In the genomic region with DNA sequence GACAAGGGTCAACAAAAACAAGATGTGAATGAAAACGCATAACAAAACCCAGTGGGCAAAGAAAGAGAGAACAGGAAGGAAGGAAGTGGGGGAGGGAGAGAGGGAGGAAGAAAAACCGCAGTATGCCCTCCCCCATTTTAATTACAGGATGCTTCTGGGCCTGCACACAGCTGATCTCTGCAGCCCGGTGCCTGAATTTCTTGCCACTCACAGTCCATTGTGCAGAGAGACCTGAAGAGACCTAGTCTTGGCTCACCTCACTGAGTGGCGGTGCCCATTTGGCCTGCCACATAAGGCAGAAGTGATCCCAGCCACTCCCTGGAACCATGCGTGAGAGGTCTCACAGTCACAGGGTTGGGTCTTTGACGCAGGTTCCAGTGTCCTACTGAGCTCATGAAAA, we compare ENCODE assay signal across 17 mouse cellular contexts. TPM values are rescaled to one million over a fixed set of nuclear protein-coding genes. Genes with fewer than 3 reads are reported as not detected.
A peak's percentile ranks its signal among the peaks of the same experiment; 100 is the strongest.
DNase-seq lines count a peak whose midpoint lies in the region; ATAC-seq and TF ChIP-seq lines count a peak whose summit lies in the region.
"Had no signal": no experiment of that assay in that cellular context is flagged by ENCODE, and none has a peak within 500 bp of the region (broad histone marks: within the 10 kb centered on the region; RNA-seq: fewer than 3 reads in every experiment).

No protein-coding gene starts in this region.

- TF ChIP-seq RAD21 in CH12.LX (IDR thresholded peaks at IDR 0.05; ENCODE audit: low read depth, low read length), result no peak

- WGBS in kidney, embryonic 15.5 days, result 41% methylated on average over 6 of the region's 6 CpGs
- 39% methylated on average over 6 of the region's 6 CpGs for WGBS in hindbrain, embryonic 12.5 days

- H3K9me3 ChIP-seq in kidney, embryonic 15.5 days (replicated peaks), result no peaks in the 10 kb centered on the region
- H3K9me3 ChIP-seq in CH12.LX (replicated peaks; ENCODE audit: low read length), result no peaks in the 10 kb centered on the region
- no peaks in the 10 kb centered on the region for H3K9me3 ChIP-seq in hindbrain, embryonic 12.5 days (replicated peaks)
- H3K9me3 ChIP-seq: G1E; heart, embryonic 10.5 days; limb, embryonic 12.5 days had no signal

- 0 out of 2 replicates have a peak, but pooled peaks have one; percentile 54 for TF ChIP-seq EP300 in CH12.LX (IDR thresholded peaks at IDR 0.05; ENCODE audit: low read length)

- no peak for DNase-seq in kidney, adult 11 months
- DNase-seq in CH12.LX (ENCODE audit: extremely low read depth), result no peak
- peak; percentile 16 for DNase-seq in induced T-regulatory cell, adult 2 months (ENCODE audit: low read depth)
- peak; percentile 44 for DNase-seq in thymus, postnatal 0 days (ENCODE audit: low spot score)
- DNase-seq in gastrocnemius, postnatal 25 days, result no peak
- no peak for DNase-seq in retina, postnatal 1 day
- DNase-seq: adrenal gland, postnatal 14 days; cerebellum, adult 11-12 months; lung, postnatal 36 days had no signal

- no peak overlapping the region for H3K27ac ChIP-seq in kidney, embryonic 15.5 days
- H3K27ac ChIP-seq in CH12.LX (ENCODE audit: insufficient read depth, low read depth), result peak overlapping the region; percentile 51
- no peak overlapping the region for H3K27ac ChIP-seq in hindbrain, embryonic 12.5 days
- H3K27ac ChIP-seq: heart, embryonic 10.5 days; limb, embryonic 12.5 days had no signal

- peak; percentile 54; the same call in 1 of the 2 replicates for ATAC-seq in kidney, embryonic 15.5 days (replicated peaks; ENCODE audit: low FRiP score)
- ATAC-seq in hindbrain, embryonic 12.5 days (ENCODE audit: low FRiP score), result no peak
- ATAC-seq: forebrain, embryonic 14.5 days; hindbrain, embryonic 16.5 days had no signal

- H3K4me2 ChIP-seq in kidney, embryonic 15.5 days, result no peak overlapping the region
- H3K4me2 ChIP-seq in CH12.LX (ENCODE audit: insufficient read depth, low read depth, poor library complexity, severe bottlenecking), result peak overlapping the region; percentile 76
- no peak overlapping the region for H3K4me2 ChIP-seq in hindbrain, embryonic 12.5 days (replicated peaks)
- H3K4me2 ChIP-seq: limb, embryonic 12.5 days had no signal

- peaks cover 5% of the 10 kb centered on the region for H3K79me2 ChIP-seq in CH12.LX (replicated peaks; ENCODE audit: control insufficient read depth, extremely low read depth, insufficient read depth, poor library complexity, severe bottlenecking)

- dilution Hi-C loops in CH12.LX (cut with MboI; ENCODE audit: extremely low pct_ligation_motif_present, extremely low pct_unique_long_range_greater_than_20kb, low sequenced_read_pairs), result no loop called here

- peaks cover 21% of the 10 kb centered on the region for H3K4me1 ChIP-seq in kidney, embryonic 15.5 days
- peaks cover 26 to 71% of the 10 kb centered on the region in 2 experiments for H3K4me1 ChIP-seq in CH12.LX (ENCODE audit: control insufficient read depth in 1 of 2, insufficient read depth in 2 of 2)
- peaks cover 6% of the 10 kb centered on the region; the same call in 1 of the 2 replicates for H3K4me1 ChIP-seq in hindbrain, embryonic 12.5 days

- in situ Hi-C loops in CH12.LX (cut with MboI; ENCODE audit: low pct_ligation_motif_present, low pct_unique_long_range_greater_than_20kb, low sequenced_read_pairs), result no loop called here

- H3K27me3 ChIP-seq in kidney, embryonic 15.5 days, result no peaks in the 10 kb centered on the region
- H3K27me3 ChIP-seq in CH12.LX (replicated peaks), result no peaks in the 10 kb centered on the region
- H3K27me3 ChIP-seq in hindbrain, embryonic 12.5 days, result no peaks in the 10 kb centered on the region
- H3K27me3 ChIP-seq: limb, embryonic 12.5 days had no signal

- no peak overlapping the region for H3K9ac ChIP-seq in kidney, embryonic 15.5 days
- no peak overlapping the region for H3K9ac ChIP-seq in CH12.LX (ENCODE audit: insufficient read depth, low read depth)
- H3K9ac ChIP-seq in hindbrain, embryonic 12.5 days, result no peak overlapping the region
- H3K9ac ChIP-seq: limb, embryonic 12.5 days had no signal

- H3K36me3 ChIP-seq in kidney, embryonic 15.5 days, result no peaks in the 10 kb centered on the region
- peaks cover 0 to 13% of the 10 kb centered on the region in 2 experiments for H3K36me3 ChIP-seq in CH12.LX (replicated peaks in 1 of 2; ENCODE audit: control insufficient read depth in 1 of 2, insufficient read depth in 1 of 2, low read length in 1 of 2)
- no peaks in the 10 kb centered on the region for H3K36me3 ChIP-seq in hindbrain, embryonic 12.5 days
- H3K36me3 ChIP-seq: G1E; heart, embryonic 10.5 days; limb, embryonic 12.5 days had no signal

- TF ChIP-seq CTCF in CH12.LX (conservative IDR thresholded peaks at IDR 0.05 in 1 of 2, IDR thresholded peaks at IDR 0.05 in 1 of 2; ENCODE audit: low read depth in 2 of 2, low read length in 2 of 2), result no peak

- H3K4me3 ChIP-seq in kidney, embryonic 15.5 days (replicated peaks), result no peak overlapping the region
- H3K4me3 ChIP-seq in CH12.LX (replicated peaks in 1 of 3; ENCODE audit: low read depth in 2 of 3, low read length in 2 of 3, poor library complexity in 1 of 3), result no peak overlapping the region
- H3K4me3 ChIP-seq in hindbrain, embryonic 12.5 days, result no peak overlapping the region
- H3K4me3 ChIP-seq: heart, embryonic 10.5 days; limb, embryonic 12.5 days had no signal

- TF ChIP-seq POLR2A in CH12.LX (IDR thresholded peaks at IDR 0.05; ENCODE audit: low read depth, low read length), result no peak

TF ChIP-seq in CH12.LX, 34 proteins besides CTCF, POLR2A, EP300 and RAD21:
- TF ChIP-seq ELF1 (IDR thresholded peaks at IDR 0.05; ENCODE audit: low read depth, low read length), result 0 out of 2 replicates have a peak, but pooled peaks have one; percentile 25
- TF ChIP-seq TCF12 (IDR thresholded peaks at IDR 0.05; ENCODE audit: low read depth, low read length), result peak; percentile 37; the same call in 1 of the 2 replicates
- TF ChIP-seq CHD2 (IDR thresholded peaks at IDR 0.05; ENCODE audit: low read length), result 0 out of 2 replicates have a peak, but pooled peaks have one; percentile 49
- no peak for TF ChIP-seq MAFK (IDR thresholded peaks at IDR 0.05; ENCODE audit: insufficient replicate concordance, low read length)

RNA-seq across cellular contexts. Expression of a gene that starts 13.8 kb away (rescaled TPM):
- 0.28 TPM in 1 of 2 replicates, not detected in the other for polyA plus RNA-seq in kidney, embryonic 15.5 days (2015; fragmentation: Nextera tagmentation; extraction: Ambion mirVana)
- total RNA-seq in CH12.LX (2012; rRNA removed), result not detected in 2 replicates
- not detected in 2 replicates for total RNA-seq in CH12.LX (2014; rRNA removed)
- polyA plus RNA-seq in CH12.LX (2012; ENCODE audit: insufficient read length, low read depth), result not detected in 2 replicates
- polyA plus RNA-seq in thymus, postnatal 0 days (2015; fragmentation: Nextera tagmentation; extraction: Ambion mirVana), result 0.17 TPM in 1 of 2 replicates, not detected in the other
- not detected for total RNA-seq in gastrocnemius, postnatal 25 days (2021)
- polyA plus RNA-seq in hindbrain, embryonic 12.5 days (2016; fragmentation: Nextera tagmentation; extraction: Ambion mirVana), result 0.60 TPM in 1 of 2 replicates, not detected in the other
- total RNA-seq: adrenal gland, postnatal 14 days; G1E; layer of hippocampus, adult 8-10 months had no signal
- polyA plus RNA-seq: forebrain, embryonic 14.5 days; G1E; hindbrain, embryonic 16.5 days had no signal

RNA-seq across cellular contexts. Expression of a gene that starts 19.2 kb away (rescaled TPM):
- 14.7 and 15.4 TPM in 2 replicates for polyA plus RNA-seq in kidney, embryonic 15.5 days (2015; fragmentation: Nextera tagmentation; extraction: Ambion mirVana)
- total RNA-seq in CH12.LX (2012; rRNA removed) (9.4 and 11.7 TPM in 2 replicates), CH12.LX (2014; rRNA removed) (3.2 and 3.5 TPM in 2 replicates)
- polyA plus RNA-seq in CH12.LX (2012; ENCODE audit: insufficient read length, low read depth), result 11.0 and 12.3 TPM in 2 replicates
- 4.7 and 6.2 TPM in 2 replicates for polyA plus RNA-seq in thymus, postnatal 0 days (2015; fragmentation: Nextera tagmentation; extraction: Ambion mirVana)
- total RNA-seq in gastrocnemius, postnatal 25 days (2021), result 1 to 10 TPM in 1 of 2 experiments, under 1 TPM in 1; 0.96 to 1.4 TPM
- polyA plus RNA-seq in hindbrain, embryonic 12.5 days (2016; fragmentation: Nextera tagmentation; extraction: Ambion mirVana), result 11.1 and 11.3 TPM in 2 replicates
- polyA plus RNA-seq: G1E had no signal

Comparison
In these comparisons a context has a peak if more than half of its experiments do, and no peak if none do; other contexts are left out.
1. DNase-seq: peak in induced T-regulatory cell, adult 2 months (single experiment) and thymus, postnatal 0 days (single experiment); none in kidney, adult 11 months (single experiment), CH12.LX (single experiment), gastrocnemius, postnatal 25 days (single experiment) and retina, postnatal 1 day (single experiment).